Mouse (Mus musculus): ENCODE data around the gene Ubald2.

Gene Ubald2

DNA sequence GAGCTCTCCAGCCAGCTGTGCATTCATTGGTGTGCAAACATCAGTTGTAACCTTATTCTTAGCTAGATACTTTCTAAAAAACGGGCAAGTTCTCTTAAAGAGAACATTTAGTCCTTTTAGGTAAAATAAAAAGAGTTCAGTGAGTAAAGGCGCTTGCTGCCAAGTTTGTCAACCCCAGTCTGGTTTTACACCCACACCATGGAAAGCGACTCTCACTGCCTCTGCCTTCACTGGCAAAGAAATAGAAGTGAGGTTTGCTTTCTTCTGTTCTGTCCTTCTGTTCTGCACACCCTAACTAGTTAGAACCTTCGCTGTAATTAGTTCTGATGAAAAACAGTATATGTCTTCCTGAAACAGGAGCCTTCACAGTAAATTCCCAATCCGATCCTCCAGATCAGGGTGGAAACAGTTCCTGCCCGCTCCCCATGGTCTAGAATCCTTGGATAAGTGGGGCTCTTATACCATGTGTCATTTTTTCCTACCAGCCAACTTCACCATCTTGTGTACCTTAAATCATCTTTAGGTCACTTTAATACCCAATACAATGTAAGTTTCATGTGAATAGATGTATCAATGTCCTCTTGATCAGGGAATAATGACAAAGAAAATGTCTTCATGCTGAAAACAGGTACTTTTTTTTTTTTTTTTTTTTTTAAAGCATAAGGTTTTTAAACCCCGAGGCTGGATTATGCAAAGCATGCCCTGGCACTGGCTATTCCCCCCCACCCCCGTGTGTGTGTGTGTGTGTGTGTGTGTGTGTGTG, 1.1 kb upstream of the Ubald2 start:
- no peak for DNase-seq (ENCODE audit: low spot score in 2 of 2)

GRCm38 (mm10) chr11:116434287-116434966, 533 bp downstream of the Ubald2 start:
- peak; percentile 45 to 66 for DNase-seq (ENCODE audit: low spot score in 2 of 2)

GRCm38 (mm10) chr11:116434967-116435752, 1.3 kb downstream of the Ubald2 start:
- no peak for DNase-seq (ENCODE audit: low spot score in 2 of 2)

- DNase-seq (ENCODE audit: low spot score in 2 of 2), result no peak
Measured at GRCm38 (mm10) chr11:116435992-116436724, 2.3 kb downstream of the Ubald2 start.

DNA sequence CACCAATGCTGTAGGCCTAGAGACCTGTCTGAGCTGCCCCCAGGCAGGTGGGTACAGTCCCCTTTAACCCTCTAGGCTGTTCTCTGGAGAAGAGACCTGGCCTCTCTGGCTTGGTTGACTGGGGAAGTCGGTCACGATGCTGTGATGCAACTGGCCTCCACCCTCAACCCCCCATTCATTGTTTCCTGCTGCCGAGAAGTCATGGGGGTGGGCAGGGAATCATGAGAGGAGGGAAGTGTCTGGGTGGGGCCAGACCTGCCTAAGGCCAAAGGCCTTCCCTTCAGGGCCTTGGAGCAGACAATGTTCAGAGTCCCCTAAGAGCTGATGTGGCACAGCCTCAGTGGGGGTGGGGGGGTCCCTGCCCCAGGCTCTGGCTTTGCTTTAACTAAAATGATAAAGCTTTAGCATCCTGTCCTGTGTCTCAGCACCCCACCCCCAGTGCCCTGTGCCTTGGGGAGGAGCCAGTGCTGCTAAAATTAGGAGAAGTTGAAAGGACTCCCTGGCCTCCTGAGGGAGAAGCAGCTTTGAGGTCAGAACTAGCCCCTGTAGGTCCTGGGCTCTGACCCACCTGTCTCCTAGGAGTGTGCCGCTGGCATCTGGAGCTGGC, 2.9 kb downstream of the Ubald2 start:
- DNase-seq (ENCODE audit: low spot score in 2 of 2), result no peak

DNA sequence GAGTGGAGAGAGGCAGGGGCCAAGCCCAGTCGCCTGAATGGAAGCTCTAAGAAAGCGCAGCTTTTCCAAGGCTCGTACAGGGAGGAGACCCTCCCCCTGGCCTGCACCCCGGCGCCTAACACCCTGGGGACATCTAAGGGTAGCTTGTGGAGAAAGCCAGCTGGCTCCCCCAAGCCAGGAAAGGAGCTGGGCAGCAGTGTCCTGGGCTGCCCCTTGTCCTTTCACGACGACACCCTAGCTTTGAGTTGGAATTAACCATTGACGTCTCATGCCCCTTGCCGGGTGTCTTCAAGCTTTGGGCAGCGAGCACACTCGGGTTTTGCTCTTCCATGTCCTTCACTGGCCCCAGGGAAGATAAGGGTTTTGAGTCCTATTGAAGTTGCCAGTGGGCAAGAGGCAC, 3.6 kb downstream of the Ubald2 start:
- DNase-seq (ENCODE audit: low spot score in 2 of 2), result no peak

DNA sequence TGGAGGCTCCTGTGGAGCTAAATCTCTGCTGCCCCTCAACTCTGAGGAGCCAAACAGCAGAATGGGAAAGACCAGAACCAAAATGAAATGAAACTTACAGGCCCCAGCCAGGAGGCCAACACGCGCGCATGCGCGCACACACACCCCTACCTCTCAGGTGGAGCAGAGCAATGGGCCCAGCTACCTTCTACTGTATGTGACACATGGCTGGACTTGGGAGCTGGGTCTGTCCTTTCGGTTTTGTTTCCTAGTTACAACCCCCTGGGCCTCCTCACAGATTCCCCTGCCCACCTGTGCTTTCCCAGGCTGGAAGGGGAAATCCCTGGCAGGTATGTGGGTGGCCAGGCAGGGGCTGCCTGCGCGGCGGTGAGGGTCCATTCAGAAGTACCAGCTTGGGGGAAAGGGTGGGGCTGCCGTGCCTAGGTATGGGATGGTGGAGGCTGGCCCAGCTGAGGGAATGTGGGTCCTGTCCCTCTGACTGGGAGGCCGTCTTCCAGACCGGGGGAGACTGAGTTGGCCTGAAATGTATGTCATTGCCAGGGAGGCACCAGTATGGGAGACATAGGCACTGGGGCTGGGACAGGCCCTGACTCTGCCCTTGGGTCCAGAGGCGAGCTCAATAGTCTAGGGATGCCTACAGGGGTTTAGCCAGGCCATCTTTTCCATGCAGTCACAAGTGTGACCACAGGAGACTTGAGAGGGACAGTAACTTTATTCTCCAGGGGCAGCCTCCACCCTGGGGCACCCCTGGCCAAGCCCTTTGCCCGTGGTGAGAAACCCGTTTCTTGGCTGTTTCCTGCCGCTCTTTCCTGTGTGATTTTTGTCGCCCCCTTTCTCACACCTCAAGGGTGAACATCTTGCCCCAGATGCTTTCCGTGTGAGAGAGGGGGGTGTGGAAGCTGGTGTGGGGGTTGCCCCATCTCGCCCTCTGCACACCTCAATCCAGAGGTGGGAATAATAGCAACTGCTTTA, 5.7 kb downstream of the Ubald2 start:
- DNase-seq (ENCODE audit: low spot score in 2 of 2), result no peak

DNA sequence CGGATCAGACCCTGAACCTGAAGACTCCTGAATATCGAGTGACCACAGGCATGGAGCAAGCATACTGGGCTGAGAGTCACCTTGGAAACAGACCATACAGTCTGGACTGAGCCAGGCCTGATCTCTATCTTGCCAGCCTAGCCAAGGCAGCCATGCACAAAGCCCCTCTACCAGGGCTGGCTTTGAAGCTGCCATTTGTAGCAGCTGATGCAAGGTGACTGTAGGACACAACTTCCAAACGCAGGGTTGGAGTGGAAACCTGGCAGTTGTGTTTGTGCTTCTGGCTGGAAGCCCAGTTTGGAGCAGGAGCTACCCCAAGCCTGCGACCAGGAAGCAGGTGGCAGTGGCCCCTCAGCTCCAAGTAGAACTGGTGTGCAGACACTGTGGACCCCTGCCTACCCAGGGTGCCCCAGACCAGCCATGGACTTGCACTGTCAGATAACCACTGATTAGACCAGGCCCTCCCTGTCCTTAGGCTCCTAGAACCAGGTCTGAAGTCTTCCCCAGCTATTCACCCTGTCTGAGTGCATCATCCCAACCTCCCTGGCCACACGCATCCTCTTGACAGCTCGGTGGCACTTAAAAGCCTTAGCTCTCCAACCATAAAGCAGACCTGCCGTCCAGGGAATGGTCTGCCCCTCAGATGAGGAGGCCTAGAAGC, 6.6 kb downstream of the Ubald2 start:
- DNase-seq (ENCODE audit: low spot score in 2 of 2), result no peak

DNA sequence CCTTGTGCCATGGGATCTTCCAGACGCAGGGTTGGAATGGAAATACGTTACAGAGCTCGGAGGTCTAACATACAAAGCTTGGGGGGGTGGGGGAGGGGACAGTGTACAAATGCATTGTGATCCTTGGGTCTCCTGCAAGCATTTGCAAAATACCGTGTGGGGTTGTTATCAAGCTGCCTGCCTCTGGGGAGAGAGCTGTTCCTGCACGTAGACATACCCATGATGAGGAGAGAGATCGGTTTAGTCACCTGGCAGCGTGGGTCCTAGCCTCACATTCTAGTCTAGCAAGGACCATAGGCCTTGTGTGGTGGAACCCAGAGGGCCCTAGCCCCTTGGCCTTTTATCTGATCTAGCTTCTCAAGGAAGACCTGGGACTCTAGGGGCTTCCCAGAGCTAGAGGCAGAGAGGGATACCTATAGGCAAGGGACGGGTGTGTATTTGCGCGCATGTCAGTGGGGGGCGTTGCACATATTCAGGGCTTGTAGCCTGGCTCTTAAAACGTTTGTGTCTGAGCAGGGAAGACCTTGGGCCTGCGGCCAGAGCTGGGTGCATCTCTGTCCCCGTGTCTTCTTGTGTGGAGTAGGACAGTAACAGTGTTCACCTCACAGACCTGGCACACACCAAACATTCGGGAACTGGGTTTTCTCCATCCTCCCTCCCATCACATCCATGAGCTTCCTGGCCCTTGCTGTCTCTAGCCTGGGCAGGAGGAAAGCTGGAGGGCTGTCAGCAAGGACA, 8.4 kb downstream of the Ubald2 start:
- DNase-seq (ENCODE audit: low spot score in 2 of 2), result no peak

- no peak for DNase-seq (ENCODE audit: low spot score in 2 of 2)
Measured at GRCm38 (mm10) chr11:116442867-116443177, 8.9 kb downstream of the Ubald2 start.

- DNase-seq (ENCODE audit: low spot score in 2 of 2), result no peak
Measured at GRCm38 (mm10) chr11:116443311-116443710, 9.4 kb downstream of the Ubald2 start.

DNA sequence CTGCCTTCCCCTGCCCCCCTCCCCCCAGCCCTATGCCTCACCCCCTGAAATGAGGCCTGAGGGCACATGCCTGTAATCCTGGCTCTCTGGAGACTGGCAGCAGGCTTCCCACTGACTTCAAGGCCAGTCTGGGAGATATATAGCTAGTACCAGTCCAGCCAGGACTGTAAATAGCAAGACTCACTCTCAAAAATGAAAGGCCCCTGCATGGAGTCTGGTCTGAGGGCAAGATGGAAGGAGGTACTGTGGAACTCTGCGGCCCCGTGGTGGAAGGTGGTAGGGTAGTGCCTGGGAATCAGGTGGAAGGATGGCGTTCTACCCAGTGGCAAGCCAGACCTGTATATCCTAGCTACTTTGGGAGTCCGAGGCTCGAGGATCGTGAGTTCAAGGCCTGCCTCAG, 10.0 kb downstream of the Ubald2 start:
- no peak for DNase-seq (ENCODE audit: low spot score in 2 of 2)

DNA sequence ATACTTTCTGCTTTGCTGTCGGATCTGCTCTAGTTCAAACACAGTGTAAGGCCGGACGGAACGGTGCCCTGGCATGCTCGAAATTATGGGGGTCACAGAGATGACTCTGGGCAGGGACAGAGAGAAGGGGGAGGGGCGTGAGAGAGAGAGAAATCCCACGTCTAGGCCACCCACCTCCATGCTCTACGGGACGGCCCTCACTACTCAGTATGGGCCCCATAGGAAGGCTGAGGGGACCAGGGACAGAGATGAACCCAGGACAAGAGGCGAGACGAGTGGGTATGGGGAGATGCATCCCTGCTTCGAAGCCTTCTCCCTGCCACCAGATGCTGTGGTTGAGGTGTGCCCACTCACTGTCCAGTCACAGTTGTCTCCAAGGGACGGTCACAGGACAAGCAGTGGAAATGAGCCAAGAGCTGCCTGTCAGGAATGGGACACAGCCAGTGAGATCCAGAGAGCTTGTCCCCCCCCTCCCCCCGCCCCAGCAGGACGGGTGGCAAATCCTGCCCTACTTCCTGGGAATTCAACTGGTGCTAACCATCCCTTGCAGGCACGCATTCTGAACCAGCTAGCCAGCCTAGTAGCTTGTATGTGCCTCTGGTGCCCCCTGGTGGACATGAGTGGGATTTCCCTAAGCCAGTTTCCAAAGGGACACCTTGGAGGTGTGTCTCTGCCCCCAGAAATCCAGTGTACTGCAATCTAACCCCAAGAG, 11.9 kb downstream of the Ubald2 start:
- DNase-seq (ENCODE audit: low spot score in 2 of 2), result peak; percentile 95

DNA sequence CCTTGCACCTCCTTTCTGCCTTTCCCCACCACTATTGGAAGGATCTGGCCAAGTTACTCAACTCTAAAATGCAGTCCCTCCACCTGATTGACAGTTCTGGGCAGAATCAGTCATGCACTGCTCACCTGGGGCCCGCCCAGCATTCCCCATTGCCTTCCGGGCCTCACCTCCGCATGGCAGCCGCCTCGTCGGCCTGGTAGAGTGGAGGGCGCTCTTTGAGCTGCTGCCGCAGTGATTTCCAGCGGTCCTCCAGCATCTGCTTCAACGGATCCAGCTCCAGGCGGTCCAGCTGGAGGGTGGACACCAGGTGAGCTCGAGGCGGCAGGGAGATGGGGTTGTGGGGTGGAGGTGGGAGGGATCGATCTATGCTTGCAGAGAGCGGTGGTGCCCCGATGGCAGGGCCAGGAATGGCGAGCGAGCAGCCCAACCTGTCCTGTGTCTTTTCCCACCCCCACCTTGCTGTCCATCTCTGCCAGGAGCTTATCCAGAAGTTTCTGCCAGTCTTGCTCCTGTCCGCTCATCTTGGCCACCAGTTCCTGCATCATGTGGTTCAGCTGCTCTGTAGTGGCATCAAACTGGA, 12.5 kb downstream of the Ubald2 start:
- no peak for DNase-seq (ENCODE audit: low spot score in 2 of 2)

DNA sequence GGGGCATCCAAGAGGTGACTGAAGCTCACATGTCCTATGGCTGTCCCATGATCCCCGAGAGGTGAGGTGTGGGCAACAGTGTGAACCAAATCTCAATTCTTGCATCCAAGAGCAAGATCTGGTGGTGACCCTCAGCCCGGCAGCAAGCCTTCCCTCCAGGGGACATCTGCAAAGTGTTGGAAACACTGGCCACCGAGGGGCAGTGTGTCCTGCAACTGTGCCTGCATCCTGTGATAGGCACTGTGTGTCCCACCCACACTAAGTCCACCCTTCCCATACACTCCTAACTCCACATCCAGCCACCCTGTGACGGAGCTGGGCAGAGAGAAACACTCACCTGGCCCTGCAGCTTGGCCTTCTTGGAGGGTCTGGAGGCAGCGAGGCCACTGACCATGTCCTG, 13.9 kb downstream of the Ubald2 start:
- DNase-seq (ENCODE audit: low spot score in 2 of 2), result no peak

DNA sequence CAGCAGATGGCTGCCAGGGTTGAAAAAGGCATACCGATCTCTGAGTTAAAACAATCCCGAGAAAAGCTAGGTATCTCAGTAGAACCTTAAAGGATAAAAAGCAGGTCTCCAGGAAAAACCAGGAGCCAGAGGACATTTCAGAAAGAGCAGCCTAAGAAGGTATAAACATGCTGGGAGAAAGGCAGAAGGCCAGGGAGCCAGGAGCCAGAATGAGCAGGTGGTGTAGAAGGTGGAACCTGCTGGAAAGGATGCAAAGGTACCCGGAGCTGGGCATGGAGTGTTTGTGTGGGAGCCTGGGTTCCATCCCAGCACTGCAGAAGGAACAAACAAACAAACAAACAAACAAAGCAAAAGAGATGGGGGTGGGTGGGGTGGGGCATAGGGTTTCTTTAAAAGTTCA, 15.4 kb downstream of the Ubald2 start:
- DNase-seq (ENCODE audit: low spot score in 2 of 2), result no peak

DNA sequence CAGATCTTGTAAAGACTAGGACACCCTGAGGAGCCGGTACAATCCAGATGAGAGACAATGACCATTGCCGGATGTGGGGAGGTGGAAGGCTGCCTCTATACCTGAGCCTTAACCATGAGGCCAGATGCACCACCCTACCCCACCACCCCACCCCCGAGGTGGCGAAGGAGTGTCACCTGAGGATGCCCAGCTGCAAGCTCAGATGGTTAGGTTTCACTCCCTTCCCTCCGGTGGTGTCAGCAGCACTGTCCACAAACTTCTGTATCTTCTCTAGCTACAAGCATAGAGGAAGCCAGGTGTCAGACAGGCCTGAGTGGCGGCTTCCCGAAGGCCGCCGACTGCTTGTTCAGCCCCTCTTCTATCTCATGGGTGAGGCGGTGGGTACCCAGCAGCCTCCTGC, 20.0 kb downstream of the Ubald2 start:
- DNase-seq (ENCODE audit: low spot score in 2 of 2), result no peak

DNA sequence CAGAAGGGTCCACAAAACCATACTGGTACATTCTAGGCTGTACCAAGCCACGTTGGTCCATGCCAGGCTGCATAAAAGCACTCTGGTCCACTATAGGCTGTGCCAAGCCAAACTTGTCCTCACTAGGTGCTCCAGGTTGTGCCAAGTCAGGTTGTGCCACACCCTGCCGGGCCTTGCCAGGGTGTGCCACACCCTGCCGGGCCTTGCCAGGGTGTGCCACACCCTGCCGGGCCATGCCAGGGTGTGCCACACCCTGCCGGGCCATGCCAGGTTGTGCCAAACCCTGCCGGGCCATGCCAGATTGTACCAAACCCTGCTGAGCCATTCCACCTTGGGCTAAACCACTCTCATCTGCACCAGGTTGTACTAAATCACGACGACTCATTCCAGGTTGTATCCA, 22.3 kb downstream of the Ubald2 start:
- no peak for DNase-seq (ENCODE audit: low spot score in 2 of 2)
